Mouse (Mus musculus) myocyte (in vitro differentiated cells): ENCODE measurements at regions not wholly inside any gene's neighbourhood (a gene's known extent, or its start where the extent isn't known, plus 50 kb on each side); places are given as distances from the start of the nearest gene placed in this dataset.

ENCODE experiments used
- H3K27me3 ChIP-seq: one replicate; pipeline ENCODE4 v1.6.1; 2011; ENCODE audit not compliant: control insufficient read depth, insufficient read depth, insufficient read length
- H3K36me3 ChIP-seq: one replicate; pipeline ENCODE4 v1.6.1; 2011; ENCODE audit not compliant: control insufficient read depth, insufficient read depth
- H3K4me2 ChIP-seq: one replicate; pipeline ENCODE4 v1.6.1; 2011; ENCODE audit warnings: low read depth, control low read depth
- H3K4me3 ChIP-seq: one replicate; pipeline ENCODE4 v1.5.1; 2011; ENCODE audit warnings: mild to moderate bottlenecking, control low read depth, moderate library complexity
- H3K79me2 ChIP-seq: one replicate; pipeline ENCODE4 v1.6.1; 2011; ENCODE audit not compliant: control insufficient read depth, insufficient read depth
- H3ac ChIP-seq: one replicate; pipeline ENCODE4 v1.6.1; 2011; ENCODE audit not compliant: control insufficient read depth, insufficient read length
- CEBPB ChIP-seq: IDR thresholded peaks from 2 replicates; pipeline ENCODE4 v1.6.1; 2011; ENCODE audit warnings: mild to moderate bottlenecking, moderate library complexity; ENCODE audit not compliant: poor library complexity, insufficient read depth, severe bottlenecking
- E2F4 ChIP-seq: IDR thresholded peaks from one replicate; pipeline ENCODE4 v1.6.1; 2011; ENCODE audit warnings: mild to moderate bottlenecking, control low read depth, moderate library complexity; ENCODE audit not compliant: insufficient read depth
- MAX ChIP-seq: IDR thresholded peaks from one replicate; pipeline ENCODE4 v1.6.1; 2011; ENCODE audit warnings: low read depth, mild to moderate bottlenecking, control low read depth
- MYOD1 ChIP-seq, 3 experiments: IDR thresholded peaks; one replicate each; pipeline ENCODE4 v1.6.1; 2011; ENCODE audit warnings: control low read depth in 2 of 3, low read depth in 2 of 3, mild to moderate bottlenecking in 2 of 3, moderate library complexity in 1 of 3; ENCODE audit not compliant: insufficient read length in 2 of 3, control insufficient read depth in 1 of 3
- MYOG ChIP-seq, 3 experiments: IDR thresholded peaks; one replicate each; pipeline ENCODE4 v1.6.1; 2011; ENCODE audit warnings: control low read depth in 2 of 3, low read depth in 2 of 3, mild to moderate bottlenecking in 2 of 3; ENCODE audit not compliant: insufficient read length in 2 of 3, control insufficient read depth in 1 of 3, insufficient read depth in 1 of 3
- POLR2A ChIP-seq: IDR thresholded peaks from one replicate; pipeline ENCODE4 v1.6.1; 2011; ENCODE audit warnings: low read depth, mild to moderate bottlenecking, control low read depth, moderate library complexity; ENCODE audit not compliant: insufficient read length
- POLR2AphosphoS2 ChIP-seq: IDR thresholded peaks from one replicate; pipeline ENCODE4 v1.6.1; 2011; ENCODE audit warnings: low read depth, control low read depth; ENCODE audit not compliant: insufficient read length
- REST ChIP-seq: IDR thresholded peaks from one replicate; pipeline ENCODE4 v1.6.1; 2011; ENCODE audit warnings: mild to moderate bottlenecking, control low read depth, moderate library complexity; ENCODE audit not compliant: insufficient read depth, insufficient read length
- SRF ChIP-seq: IDR thresholded peaks from one replicate; pipeline ENCODE4 v1.6.1; 2011; ENCODE audit warnings: low read depth; ENCODE audit not compliant: control insufficient read depth, insufficient read length
- TCF12 ChIP-seq: IDR thresholded peaks from one replicate; pipeline ENCODE4 v1.6.1; 2011; ENCODE audit warnings: mild to moderate bottlenecking, control low read depth; ENCODE audit not compliant: poor library complexity, insufficient read depth, severe bottlenecking
- TCF3 ChIP-seq: IDR thresholded peaks from one replicate; pipeline ENCODE4 v1.6.1; 2011; ENCODE audit warnings: low read depth, control low read depth; ENCODE audit not compliant: insufficient read length
- USF1 ChIP-seq: IDR thresholded peaks from one replicate; pipeline ENCODE4 v1.6.1; 2011; ENCODE audit warnings: low read depth, mild to moderate bottlenecking, control low read depth, moderate library complexity

- no peaks in the 10 kb centered on the region for H3K79me2 ChIP-seq
- no peak for TF ChIP-seq CEBPB
- no peak for TF ChIP-seq MAX
- TF ChIP-seq MYOG (IDR thresholded peaks at IDR 0.05; ENCODE audit: control insufficient read depth in 1 of 3, insufficient read depth in 1 of 3, insufficient read length in 2 of 3, low read depth in 2 of 3), result no peak
- TF ChIP-seq MYOD1 (IDR thresholded peaks at IDR 0.05; ENCODE audit: control insufficient read depth in 1 of 3, insufficient read length in 2 of 3, low read depth in 2 of 3), result no peak
- no peak for TF ChIP-seq SRF
- no peak for TF ChIP-seq POLR2A
- no peak for TF ChIP-seq E2F4
- TF ChIP-seq REST, result no peak
- no peak for TF ChIP-seq TCF12
- TF ChIP-seq TCF3, result no peak
- TF ChIP-seq POLR2AphosphoS2, result no peak
- TF ChIP-seq USF1, result no peak
- no peaks in the 10 kb centered on the region for H3K27me3 ChIP-seq
- H3K36me3 ChIP-seq, result no peaks in the 10 kb centered on the region
- H3ac ChIP-seq, result no peak overlapping the region
- H3K4me3 ChIP-seq, result no peak overlapping the region
- H3K4me2 ChIP-seq, result no peak overlapping the region
These were observed 240.2 kb upstream of the Ptprz1 start for GRCm38 (mm10) chr6:22635141-22635540.

- no peak overlapping the region for H3ac ChIP-seq
- no peak for TF ChIP-seq REST
- no peak for TF ChIP-seq POLR2AphosphoS2
- no peak for TF ChIP-seq MYOG (IDR thresholded peaks at IDR 0.05; ENCODE audit: control insufficient read depth in 1 of 3, insufficient read depth in 1 of 3, insufficient read length in 2 of 3, low read depth in 2 of 3)
- no peak for TF ChIP-seq POLR2A
- H3K36me3 ChIP-seq, result no peaks in the 10 kb centered on the region
- H3K4me3 ChIP-seq, result no peak overlapping the region
- no peak overlapping the region for H3K4me2 ChIP-seq
- H3K27me3 ChIP-seq, result no peaks in the 10 kb centered on the region
- H3K79me2 ChIP-seq, result no peaks in the 10 kb centered on the region
These were observed 240.6 kb upstream of the Ptprz1 start for GRCm38 (mm10) chr6:22634740-22635139.

- no peak overlapping the region for H3K4me3 ChIP-seq
- H3K4me2 ChIP-seq, result no peak overlapping the region
- TF ChIP-seq REST (no peak), MYOG (IDR thresholded peaks at IDR 0.05; ENCODE audit: control insufficient read depth in 1 of 3, insufficient read depth in 1 of 3, insufficient read length in 2 of 3, low read depth in 2 of 3) (no peak), E2F4 (no peak), USF1 (no peak), MYOD1 (IDR thresholded peaks at IDR 0.05; ENCODE audit: control insufficient read depth in 1 of 3, insufficient read length in 2 of 3, low read depth in 2 of 3) (no peak), TCF3 (no peak), TCF12 (no peak), POLR2AphosphoS2 (no peak)
- no peaks in the 10 kb centered on the region for H3K79me2 ChIP-seq
- no peaks in the 10 kb centered on the region for H3K36me3 ChIP-seq
- H3ac ChIP-seq, result no peak overlapping the region
- H3K27me3 ChIP-seq, result no peaks in the 10 kb centered on the region
These were observed 235.5 kb upstream of the Fam3c start for GRCm38 (mm10) chr6:22591592-22591991.

DNA sequence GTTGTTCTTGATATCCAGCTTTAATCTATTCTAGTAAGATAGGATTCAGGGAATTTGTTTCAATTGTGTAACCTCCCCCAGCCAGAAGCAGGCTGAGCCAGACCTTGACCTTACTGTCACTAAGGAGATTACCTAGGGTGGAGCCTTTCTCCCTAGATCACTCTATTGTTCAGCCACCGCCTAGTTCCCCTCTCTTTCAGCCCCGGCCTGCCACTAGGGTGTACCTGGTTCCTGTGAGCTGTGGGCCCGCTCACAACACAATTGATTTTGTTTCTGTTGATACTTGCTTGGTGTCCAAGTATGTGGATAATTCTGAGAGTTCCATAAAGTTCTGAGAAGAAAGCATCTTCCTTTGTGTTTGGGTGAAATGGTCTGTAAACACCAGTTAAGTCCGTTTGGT lies 228.8 kb upstream of the Fam3c start:
- H3K79me2 ChIP-seq, result no peaks in the 10 kb centered on the region
- H3K4me2 ChIP-seq, result no peak overlapping the region
- TF ChIP-seq POLR2A, result no peak
- TF ChIP-seq MYOD1 (IDR thresholded peaks at IDR 0.05; ENCODE audit: control insufficient read depth in 1 of 3, insufficient read length in 2 of 3, low read depth in 2 of 3), result no peak
- no peak for TF ChIP-seq POLR2AphosphoS2
- TF ChIP-seq REST, result no peak
- TF ChIP-seq MYOG (IDR thresholded peaks at IDR 0.05; ENCODE audit: control insufficient read depth in 1 of 3, insufficient read depth in 1 of 3, insufficient read length in 2 of 3, low read depth in 2 of 3), result no peak
- no peak for TF ChIP-seq USF1
- no peak for TF ChIP-seq TCF12
- TF ChIP-seq E2F4, result no peak
- TF ChIP-seq TCF3, result no peak
- TF ChIP-seq CEBPB, result no peak
- TF ChIP-seq SRF, result no peak
- no peak for TF ChIP-seq MAX
- H3K4me3 ChIP-seq, result no peak overlapping the region
- no peak overlapping the region for H3ac ChIP-seq
- no peaks in the 10 kb centered on the region for H3K36me3 ChIP-seq
- no peaks in the 10 kb centered on the region for H3K27me3 ChIP-seq

- no peak overlapping the region for H3K4me3 ChIP-seq
- H3ac ChIP-seq, result no peak overlapping the region
- no peaks in the 10 kb centered on the region for H3K36me3 ChIP-seq
- no peaks in the 10 kb centered on the region for H3K27me3 ChIP-seq
- no peaks in the 10 kb centered on the region for H3K79me2 ChIP-seq
- no peak for TF ChIP-seq TCF3
- H3K4me2 ChIP-seq, result no peak overlapping the region
These were observed 216.9 kb upstream of the Fam3c start for GRCm38 (mm10) chr6:22572925-22573324.

DNA sequence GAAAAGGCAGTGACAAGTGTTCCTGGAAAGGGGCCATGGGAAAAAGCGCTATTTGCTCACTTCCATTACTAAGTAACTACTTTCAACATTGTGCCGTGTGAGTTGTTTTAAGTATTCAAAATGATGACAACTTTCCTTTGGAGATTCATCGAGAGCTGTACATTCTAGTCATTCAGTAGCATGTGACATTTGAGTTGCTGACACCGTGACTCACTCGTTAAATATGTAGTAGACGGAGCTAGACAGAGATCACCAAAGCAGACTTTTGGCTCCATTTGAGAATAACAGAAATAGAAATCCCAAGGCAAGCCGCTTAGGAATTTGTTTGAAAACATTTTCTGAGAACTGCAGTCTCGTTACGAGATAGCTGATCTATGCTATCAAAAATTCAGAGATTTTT lies 211.8 kb upstream of the Fam3c start:
- no peak for TF ChIP-seq SRF
- TF ChIP-seq MYOG (IDR thresholded peaks at IDR 0.05; ENCODE audit: control insufficient read depth in 1 of 3, insufficient read depth in 1 of 3, insufficient read length in 2 of 3, low read depth in 2 of 3), result no peak
- TF ChIP-seq TCF12, result no peak
- no peak for TF ChIP-seq REST
- no peak for TF ChIP-seq CEBPB
- TF ChIP-seq POLR2A, result no peak
- TF ChIP-seq USF1, result no peak
- no peak for TF ChIP-seq MAX
- TF ChIP-seq TCF3, result no peak
- TF ChIP-seq POLR2AphosphoS2, result no peak
- TF ChIP-seq MYOD1 (IDR thresholded peaks at IDR 0.05; ENCODE audit: control insufficient read depth in 1 of 3, insufficient read length in 2 of 3, low read depth in 2 of 3), result no peak
- TF ChIP-seq E2F4, result no peak
- no peaks in the 10 kb centered on the region for H3K27me3 ChIP-seq
- H3K36me3 ChIP-seq, result no peaks in the 10 kb centered on the region
- no peak overlapping the region for H3K4me3 ChIP-seq
- H3ac ChIP-seq, result no peak overlapping the region
- H3K4me2 ChIP-seq, result no peak overlapping the region
- H3K79me2 ChIP-seq, result no peaks in the 10 kb centered on the region
